Mouse (Mus musculus): ENCODE data around the gene Kit. TPM values are rescaled to one million over a fixed set of nuclear protein-coding genes. Genes with fewer than 3 reads are reported as not detected.

The Kit gene
- polyA plus RNA-seq, 1 experiment from 2014 or later, result 56.6 TPM

GRCm38 (mm10) chr5:75579646-75580268 lies 5.0 kb downstream of the Kit start:
- DNase-seq (ENCODE audit: low spot score), result no peak
- Histone ChIP-seq H3K9ac (no peak overlapping the region), H3K9me3 (ENCODE audit: control insufficient read depth, low read length) (no peaks in the 10 kb centered on the region), H3K4me3 (replicated peaks; ENCODE audit: low read length) (no peak overlapping the region), H3K4me1 (replicated peaks; ENCODE audit: control insufficient read depth, insufficient read depth, low read length) (peaks cover 26% of the 10 kb centered on the region), H3K27ac (no peak overlapping the region), H3K36me3 (replicated peaks; ENCODE audit: control insufficient read depth, insufficient read depth) (no peaks in the 10 kb centered on the region), H3K4me2 (replicated peaks) (no peak overlapping the region), H3K27me3 (ENCODE audit: control insufficient read depth, insufficient read depth, low read length) (no peaks in the 10 kb centered on the region)
- no peak for ATAC-seq (ENCODE audit: low FRiP score)
- WGBS, result 84% methylated on average over 11 of the region's 11 CpGs

- no peak for DNase-seq (ENCODE audit: low spot score)
- Histone ChIP-seq H3K4me2 (replicated peaks) (no peak overlapping the region), H3K4me3 (replicated peaks; ENCODE audit: low read length) (no peak overlapping the region), H3K36me3 (replicated peaks; ENCODE audit: control insufficient read depth, insufficient read depth) (no peaks in the 10 kb centered on the region), H3K27ac (no peak overlapping the region), H3K27me3 (ENCODE audit: control insufficient read depth, insufficient read depth, low read length) (no peaks in the 10 kb centered on the region), H3K4me1 (replicated peaks; ENCODE audit: control insufficient read depth, insufficient read depth, low read length) (peaks cover 19% of the 10 kb centered on the region), H3K9ac (no peak overlapping the region), H3K9me3 (ENCODE audit: control insufficient read depth, low read length) (no peaks in the 10 kb centered on the region)
- ATAC-seq (ENCODE audit: low FRiP score), result no peak
- WGBS, result 92% methylated on average over 7 of the region's 7 CpGs
Observed at GRCm38 (mm10) chr5:75581926-75582325, 7.2 kb downstream of the Kit start.

GRCm38 (mm10) chr5:75587781-75588180 lies 13.1 kb downstream of the Kit start:
- Histone ChIP-seq H3K4me1 (replicated peaks; ENCODE audit: control insufficient read depth, insufficient read depth, low read length) (peaks cover 19% of the 10 kb centered on the region), H3K4me2 (replicated peaks) (no peak overlapping the region)
- 93% methylated on average over 4 of the region's 4 CpGs for WGBS

GRCm38 (mm10) chr5:75589552-75590346 lies 15.0 kb downstream of the Kit start:
- DNase-seq (ENCODE audit: low spot score), result no peak
- no peak overlapping the region for H3K4me3 ChIP-seq (replicated peaks; ENCODE audit: low read length)
- H3K9me3 ChIP-seq (ENCODE audit: control insufficient read depth, low read length), result no peaks in the 10 kb centered on the region
- H3K4me1 ChIP-seq (replicated peaks; ENCODE audit: control insufficient read depth, insufficient read depth, low read length), result peaks cover 19% of the 10 kb centered on the region
- 0 out of 2 replicates have a peak, but pooled peaks have one; percentile 34 for ATAC-seq (ENCODE audit: low FRiP score)
- H3K9ac ChIP-seq, result no peak overlapping the region
- 91% methylated on average over 15 of the region's 15 CpGs for WGBS
- no peak overlapping the region for H3K27ac ChIP-seq
- H3K36me3 ChIP-seq (replicated peaks; ENCODE audit: control insufficient read depth, insufficient read depth), result no peaks in the 10 kb centered on the region
- no peak overlapping the region for H3K4me2 ChIP-seq (replicated peaks)
- no peaks in the 10 kb centered on the region for H3K27me3 ChIP-seq (ENCODE audit: control insufficient read depth, insufficient read depth, low read length)

More at GRCm38 (mm10) chr5:75587781-75588180, 13.1 kb downstream of the Kit start:
- ATAC-seq (ENCODE audit: low FRiP score) (no peak), DNase-seq (ENCODE audit: low spot score) (no peak)
- Histone ChIP-seq H3K4me3 (replicated peaks; ENCODE audit: low read length) (no peak overlapping the region), H3K9me3 (ENCODE audit: control insufficient read depth, low read length) (no peaks in the 10 kb centered on the region), H3K27me3 (ENCODE audit: control insufficient read depth, insufficient read depth, low read length) (no peaks in the 10 kb centered on the region), H3K36me3 (replicated peaks; ENCODE audit: control insufficient read depth, insufficient read depth) (no peaks in the 10 kb centered on the region), H3K9ac (no peak overlapping the region), H3K27ac (no peak overlapping the region)

DNA sequence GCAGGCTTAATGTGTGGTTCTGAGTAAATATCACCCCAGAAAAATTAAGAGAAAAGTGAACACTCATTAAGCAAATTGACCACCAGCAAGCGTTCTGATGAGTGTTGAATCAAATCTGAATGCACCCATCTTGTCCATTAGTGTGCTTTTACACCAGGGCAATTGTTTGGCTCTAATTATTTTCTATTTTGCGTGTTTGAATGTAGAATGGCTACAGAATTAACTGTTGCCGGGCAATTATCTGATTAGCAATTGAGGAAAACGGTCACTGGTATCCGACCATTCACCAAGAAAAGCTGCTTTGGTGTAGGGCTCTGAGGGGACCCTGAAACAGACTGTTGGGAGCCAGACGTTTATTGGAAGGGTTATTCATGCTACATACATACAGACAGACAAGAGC lies 16.2 kb downstream of the Kit start:
- ATAC-seq (ENCODE audit: low FRiP score) (no peak), DNase-seq (ENCODE audit: low spot score) (no peak)
- Histone ChIP-seq H3K36me3 (replicated peaks; ENCODE audit: control insufficient read depth, insufficient read depth) (no peaks in the 10 kb centered on the region), H3K27ac (no peak overlapping the region), H3K4me2 (replicated peaks) (no peak overlapping the region), H3K4me3 (replicated peaks; ENCODE audit: low read length) (no peak overlapping the region), H3K4me1 (replicated peaks; ENCODE audit: control insufficient read depth, insufficient read depth, low read length) (peaks cover 20% of the 10 kb centered on the region), H3K27me3 (ENCODE audit: control insufficient read depth, insufficient read depth, low read length) (no peaks in the 10 kb centered on the region), H3K9me3 (ENCODE audit: control insufficient read depth, low read length) (no peaks in the 10 kb centered on the region), H3K9ac (no peak overlapping the region)
- 35% methylated on average over 6 of the region's 6 CpGs for WGBS

GRCm38 (mm10) chr5:75591567-75591966 lies 16.9 kb downstream of the Kit start:
- Histone ChIP-seq H3K4me3 (replicated peaks; ENCODE audit: low read length) (no peak overlapping the region), H3K4me2 (replicated peaks) (no peak overlapping the region), H3K9me3 (ENCODE audit: control insufficient read depth, low read length) (no peaks in the 10 kb centered on the region), H3K27ac (no peak overlapping the region), H3K4me1 (replicated peaks; ENCODE audit: control insufficient read depth, insufficient read depth, low read length) (peaks cover 25% of the 10 kb centered on the region), H3K36me3 (replicated peaks; ENCODE audit: control insufficient read depth, insufficient read depth) (no peaks in the 10 kb centered on the region), H3K27me3 (ENCODE audit: control insufficient read depth, insufficient read depth, low read length) (no peaks in the 10 kb centered on the region), H3K9ac (no peak overlapping the region)
- no peak for DNase-seq (ENCODE audit: low spot score)
- ATAC-seq (ENCODE audit: low FRiP score), result no peak
- 66% methylated on average over 11 of the region's 11 CpGs for WGBS

DNA sequence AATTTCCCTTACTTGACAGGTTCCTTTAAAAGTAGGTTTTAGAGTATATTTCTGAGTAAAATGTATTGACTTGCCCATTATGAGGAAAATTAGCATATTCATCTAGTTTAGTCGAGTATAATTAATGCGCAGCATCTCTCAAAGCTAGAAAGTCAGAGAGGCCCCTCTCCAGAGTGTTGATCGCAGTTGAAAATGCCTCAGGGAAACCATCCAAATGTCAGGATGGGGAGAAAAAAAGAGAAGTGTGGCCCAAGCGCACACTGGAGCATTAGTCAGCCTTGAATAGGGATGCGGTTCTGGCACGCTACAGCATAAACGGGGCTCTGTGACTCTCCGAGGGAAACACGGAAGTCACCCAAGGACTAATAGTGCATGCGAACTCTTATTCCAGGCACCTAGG lies 20.6 kb downstream of the Kit start:
- Histone ChIP-seq H3K36me3 (replicated peaks; ENCODE audit: control insufficient read depth, insufficient read depth) (no peaks in the 10 kb centered on the region), H3K4me2 (replicated peaks) (no peak overlapping the region), H3K27ac (no peak overlapping the region), H3K9me3 (ENCODE audit: control insufficient read depth, low read length) (no peaks in the 10 kb centered on the region), H3K9ac (no peak overlapping the region), H3K4me3 (replicated peaks; ENCODE audit: low read length) (no peak overlapping the region), H3K4me1 (replicated peaks; ENCODE audit: control insufficient read depth, insufficient read depth, low read length) (peaks cover 25% of the 10 kb centered on the region), H3K27me3 (ENCODE audit: control insufficient read depth, insufficient read depth, low read length) (no peaks in the 10 kb centered on the region)
- WGBS, result 68% methylated on average over 10 of the region's 10 CpGs
- no peak for DNase-seq (ENCODE audit: low spot score)
- no peak for ATAC-seq (ENCODE audit: low FRiP score)

DNA sequence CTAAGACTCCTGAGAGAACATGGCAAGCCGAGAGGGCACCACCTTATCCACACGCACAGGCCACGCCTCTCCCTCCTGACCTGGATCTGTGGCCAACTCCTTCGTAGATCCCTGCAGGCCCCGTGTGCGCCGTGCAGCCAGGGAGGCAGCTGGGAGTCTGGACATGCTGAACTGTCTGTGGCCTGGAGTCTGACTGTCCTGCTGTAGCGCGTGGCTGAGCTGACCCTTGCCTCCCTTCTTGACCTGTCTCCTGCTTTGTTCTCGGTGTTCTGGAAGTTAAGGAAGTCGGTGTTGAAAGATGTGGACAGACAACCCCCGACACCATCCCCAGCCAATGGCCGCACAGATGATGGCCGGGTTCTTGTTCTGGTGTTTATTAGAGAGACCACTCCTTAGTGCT lies 21.5 kb downstream of the Kit start:
- Histone ChIP-seq H3K27ac (no peak overlapping the region), H3K4me3 (replicated peaks; ENCODE audit: low read length) (no peak overlapping the region), H3K9me3 (ENCODE audit: control insufficient read depth, low read length) (no peaks in the 10 kb centered on the region), H3K36me3 (replicated peaks; ENCODE audit: control insufficient read depth, insufficient read depth) (no peaks in the 10 kb centered on the region), H3K9ac (no peak overlapping the region), H3K4me2 (replicated peaks) (no peak overlapping the region), H3K27me3 (ENCODE audit: control insufficient read depth, insufficient read depth, low read length) (no peaks in the 10 kb centered on the region), H3K4me1 (replicated peaks; ENCODE audit: control insufficient read depth, insufficient read depth, low read length) (peaks cover 20% of the 10 kb centered on the region)
- WGBS, result 56% methylated on average over 14 of the region's 14 CpGs
- DNase-seq (ENCODE audit: low spot score) (no peak), ATAC-seq (ENCODE audit: low FRiP score) (no peak)

- Histone ChIP-seq H3K36me3 (replicated peaks; ENCODE audit: control insufficient read depth, insufficient read depth) (no peaks in the 10 kb centered on the region), H3K9me3 (ENCODE audit: control insufficient read depth, low read length) (no peaks in the 10 kb centered on the region), H3K4me2 (replicated peaks) (no peak overlapping the region), H3K27ac (no peak overlapping the region), H3K9ac (no peak overlapping the region), H3K4me3 (replicated peaks; ENCODE audit: low read length) (no peak overlapping the region), H3K4me1 (replicated peaks; ENCODE audit: control insufficient read depth, insufficient read depth, low read length) (peaks cover 9% of the 10 kb centered on the region), H3K27me3 (ENCODE audit: control insufficient read depth, insufficient read depth, low read length) (no peaks in the 10 kb centered on the region)
- ATAC-seq (ENCODE audit: low FRiP score) (no peak), DNase-seq (ENCODE audit: low spot score) (no peak)
- 93% methylated on average over 2 of the region's 2 CpGs for WGBS
Observed at GRCm38 (mm10) chr5:75597316-75597715, 22.6 kb downstream of the Kit start.
